Mouse (Mus musculus): ENCODE results near the gene Prickle2.

Gene Prickle2

GRCm38 (mm10) chr6:92706145-92706466, at the start of gene Prickle2:
Prickle2 (minus strand) TSS chr6:92706155.
- peak; percentile 44 for DNase-seq (ENCODE audit: low spot score)

- no peak for DNase-seq (ENCODE audit: low spot score)
These were observed 46.8 kb upstream of the Prickle2 start for GRCm38 (mm10) chr6:92752737-92753136.

GRCm38 (mm10) chr6:92749420-92749819, 43.5 kb upstream of the Prickle2 start:
- peak; percentile 56 for DNase-seq (ENCODE audit: low spot score)

GRCm38 (mm10) chr6:92743605-92744004, 37.6 kb upstream of the Prickle2 start:
- peak; percentile 47 for DNase-seq (ENCODE audit: low spot score)

GRCm38 (mm10) chr6:92737116-92737515, 31.2 kb upstream of the Prickle2 start:
- no peak for DNase-seq (ENCODE audit: low spot score)

GRCm38 (mm10) chr6:92733651-92734050, 27.7 kb upstream of the Prickle2 start:
- no peak for DNase-seq (ENCODE audit: low spot score)

GRCm38 (mm10) chr6:92728514-92728913, 22.6 kb upstream of the Prickle2 start:
- peak; percentile 9 for DNase-seq (ENCODE audit: low spot score)

- DNase-seq (ENCODE audit: low spot score) = peak; percentile 84
These were observed 22.1 kb upstream of the Prickle2 start for GRCm38 (mm10) chr6:92728084-92728483.

- DNase-seq (ENCODE audit: low spot score) = no peak
These were observed 21.5 kb upstream of the Prickle2 start for GRCm38 (mm10) chr6:92727351-92727986.

- DNase-seq (ENCODE audit: low spot score) = no peak
These were observed 20.2 kb upstream of the Prickle2 start for GRCm38 (mm10) chr6:92726121-92726520.

GRCm38 (mm10) chr6:92724394-92724793, 18.4 kb upstream of the Prickle2 start:
- no peak for DNase-seq (ENCODE audit: low spot score)

GRCm38 (mm10) chr6:92715806-92716205, 9.9 kb upstream of the Prickle2 start:
- DNase-seq (ENCODE audit: low spot score) = no peak

GRCm38 (mm10) chr6:92714748-92715147, 8.8 kb upstream of the Prickle2 start:
- no peak for DNase-seq (ENCODE audit: low spot score)

GRCm38 (mm10) chr6:92708137-92708536, 2.2 kb upstream of the Prickle2 start:
- no peak for DNase-seq (ENCODE audit: low spot score)

- no peak for DNase-seq (ENCODE audit: low spot score)
These were observed 406 bp downstream of the Prickle2 start for GRCm38 (mm10) chr6:92705353-92706144.

GRCm38 (mm10) chr6:92704810-92705209, 1.1 kb downstream of the Prickle2 start:
- DNase-seq (ENCODE audit: low spot score) = no peak

- DNase-seq (ENCODE audit: low spot score) = no peak
These were observed 6.3 kb downstream of the Prickle2 start for GRCm38 (mm10) chr6:92699491-92700209.

- no peak for DNase-seq (ENCODE audit: low spot score)
These were observed 8.1 kb downstream of the Prickle2 start for GRCm38 (mm10) chr6:92697807-92698206.

- DNase-seq (ENCODE audit: low spot score) = no peak
These were observed 18.6 kb downstream of the Prickle2 start for GRCm38 (mm10) chr6:92687317-92687716.

- no peak for DNase-seq (ENCODE audit: low spot score)
These were observed 31.5 kb downstream of the Prickle2 start for GRCm38 (mm10) chr6:92674394-92674925.

GRCm38 (mm10) chr6:92670518-92671147, 35.3 kb downstream of the Prickle2 start:
- no peak for DNase-seq (ENCODE audit: low spot score)

GRCm38 (mm10) chr6:92669623-92670022, 36.3 kb downstream of the Prickle2 start:
- no peak for DNase-seq (ENCODE audit: low spot score)
